Mouse (Mus musculus) layer of hippocampus, adult 2 months (tissue): ENCODE measurements around the gene Stac2. TPM values are rescaled to one million over a fixed set of nuclear protein-coding genes. Genes with fewer than 3 reads are reported as not detected.

ENCODE experiments used
- DNase-seq, 2 experiments: peaks; one replicate each; pipeline ENCODE4 v3.0.0; 2022; ENCODE audit warnings: low spot score in 2 of 2
- H3K27ac ChIP-seq: fragments of 200-600 bp; 2 replicates; pipeline ENCODE4 v1.8.1; 2022
- H3K4me3 ChIP-seq: fragments of 200-600 bp; 2 replicates; pipeline ENCODE4 v1.8.1; 2022; ENCODE audit warnings: mild to moderate bottlenecking
- CTCF ChIP-seq: fragments of 200-600 bp; conservative IDR thresholded peaks from 2 replicates; pipeline ENCODE4 v1.8.1; 2022; ENCODE audit warnings: antibody characterized with exemption, mild to moderate bottlenecking, moderate library complexity
- total RNA-seq, 2 experiments: library from RNA; stranded (reverse); gene quantifications; 2 replicates each; pipeline ENCODE4 v1.2.3; 2021

Stac2 gene
- total RNA-seq, 2 experiments from 2014 or later, result 50.2 to 50.8 TPM

GRCm38 (mm10) chr11:98061904-98062562, 8.8 kb upstream of the Stac2 start:
- peak in 1 of 2 experiments; percentile 58 for DNase-seq
- Histone ChIP-seq H3K27ac (0 out of 2 replicates have a peak overlapping the region, but pooled peaks have one; percentile 7), H3K4me3 (no peak overlapping the region)
- TF ChIP-seq CTCF, result 0 out of 2 replicates have a peak, but pooled peaks have one; percentile 3

DNA sequence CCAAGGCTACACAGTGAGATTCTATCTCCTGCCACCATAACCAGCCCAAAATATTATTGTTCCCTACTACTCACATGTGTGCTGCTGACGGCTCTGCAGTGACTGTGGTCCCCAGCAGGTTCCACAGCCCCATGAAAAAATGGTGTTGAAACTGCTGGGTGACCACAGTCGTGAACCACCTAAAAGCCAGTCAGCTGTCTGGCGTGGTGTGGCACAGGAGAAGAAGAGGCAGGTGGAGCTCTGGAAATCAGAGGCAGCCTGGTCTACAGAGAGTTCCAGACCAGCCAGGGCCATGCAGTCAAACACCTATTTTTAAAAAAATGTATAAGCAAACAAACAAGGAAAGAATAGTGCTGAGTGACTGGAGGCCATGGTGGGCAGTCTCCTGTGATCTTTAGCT, 8.2 kb upstream of the Stac2 start:
- H3K4me3 ChIP-seq, result no peak overlapping the region
- no peak for TF ChIP-seq CTCF
- no peak for DNase-seq
- no peak overlapping the region for H3K27ac ChIP-seq

GRCm38 (mm10) chr11:98060104-98060692, 6.9 kb upstream of the Stac2 start:
- TF ChIP-seq CTCF, result no peak
- Histone ChIP-seq H3K27ac (peak overlapping the region; percentile 74), H3K4me3 (no peak overlapping the region)
- DNase-seq, result no peak

- no peak for DNase-seq
- Histone ChIP-seq H3K4me3 (no peak overlapping the region), H3K27ac (peak overlapping the region; percentile 74)
- TF ChIP-seq CTCF, result no peak
Observed at GRCm38 (mm10) chr11:98059662-98060061, 6.4 kb upstream of the Stac2 start.

DNA sequence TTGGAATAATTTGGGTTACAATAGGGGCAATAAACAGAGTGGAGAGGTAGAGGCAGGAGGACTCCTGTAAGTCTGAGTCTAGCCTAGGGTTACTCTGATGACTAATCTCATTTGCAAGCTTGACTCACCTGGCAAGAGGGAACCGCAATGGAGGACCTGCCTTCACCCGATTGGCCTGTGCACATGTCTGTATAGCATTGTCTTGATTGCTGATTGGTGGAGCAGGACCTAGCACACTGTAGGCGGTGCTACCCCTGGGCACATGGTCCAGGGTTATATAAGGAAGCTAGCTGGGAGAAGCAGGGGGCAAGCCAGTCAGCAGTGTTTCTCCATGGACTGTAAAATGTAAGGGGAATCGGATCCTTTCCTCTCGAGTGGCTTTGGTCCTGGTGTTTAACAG, 4.7 kb upstream of the Stac2 start:
- DNase-seq, result no peak
- no peak overlapping the region for H3K27ac ChIP-seq
- no peak for TF ChIP-seq CTCF

GRCm38 (mm10) chr11:98057466-98057865, 4.2 kb upstream of the Stac2 start:
- no peak for DNase-seq
- H3K27ac ChIP-seq, result no peak overlapping the region; the same call in 1 of the 2 replicates
- no peak overlapping the region for H3K4me3 ChIP-seq
- TF ChIP-seq CTCF, result peak; percentile 32

More for the DNA sequence above, 4.7 kb upstream of the Stac2 start:
- no peak overlapping the region for H3K4me3 ChIP-seq

DNA sequence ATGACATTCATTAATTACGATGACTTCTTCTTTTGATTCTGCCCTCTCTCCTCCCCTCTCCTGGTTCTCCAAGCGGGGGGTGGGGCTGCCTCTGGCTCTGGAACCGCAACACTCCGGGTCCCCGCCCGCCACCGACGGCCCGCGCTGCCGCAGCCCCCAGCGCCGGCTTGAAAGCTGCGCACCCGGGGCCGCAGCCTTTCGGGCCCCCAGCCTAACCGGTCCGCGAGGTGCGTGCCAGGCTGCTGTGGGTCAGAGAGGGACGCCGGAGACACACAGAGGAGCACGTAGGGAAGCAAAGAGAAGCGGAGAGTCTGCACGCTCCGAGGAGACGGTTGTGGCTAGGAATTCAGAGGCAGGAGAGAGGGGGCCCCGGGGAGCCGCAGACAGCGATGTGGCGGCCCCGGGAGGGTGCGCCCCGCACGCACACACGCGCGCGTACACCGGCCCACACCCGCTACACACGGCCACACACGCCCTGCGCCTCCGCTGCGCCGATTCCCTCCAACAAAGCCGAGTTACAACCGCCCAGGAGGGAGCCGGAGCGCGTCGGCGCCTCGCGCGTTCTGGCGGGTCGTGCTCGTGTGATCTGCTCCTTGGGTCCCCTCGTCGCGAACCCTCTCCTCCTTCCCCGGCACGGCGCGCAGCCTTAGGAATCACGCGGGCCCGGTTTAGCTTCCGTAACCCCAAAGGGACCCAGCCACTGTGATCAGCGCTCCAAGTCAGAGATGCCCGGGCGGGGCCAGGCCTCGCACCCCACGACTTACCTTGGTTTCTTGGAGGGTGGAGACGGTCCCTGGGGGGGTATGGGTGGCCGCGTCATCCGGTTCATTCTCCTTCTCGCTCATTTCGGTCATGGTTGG, 903 bp downstream of the Stac2 start:
- no peak for TF ChIP-seq CTCF
- Histone ChIP-seq H3K4me3 (peak overlapping the region; percentile 62), H3K27ac (peak overlapping the region; percentile 32; the same call in 1 of the 2 replicates)
- no peak for DNase-seq

DNA sequence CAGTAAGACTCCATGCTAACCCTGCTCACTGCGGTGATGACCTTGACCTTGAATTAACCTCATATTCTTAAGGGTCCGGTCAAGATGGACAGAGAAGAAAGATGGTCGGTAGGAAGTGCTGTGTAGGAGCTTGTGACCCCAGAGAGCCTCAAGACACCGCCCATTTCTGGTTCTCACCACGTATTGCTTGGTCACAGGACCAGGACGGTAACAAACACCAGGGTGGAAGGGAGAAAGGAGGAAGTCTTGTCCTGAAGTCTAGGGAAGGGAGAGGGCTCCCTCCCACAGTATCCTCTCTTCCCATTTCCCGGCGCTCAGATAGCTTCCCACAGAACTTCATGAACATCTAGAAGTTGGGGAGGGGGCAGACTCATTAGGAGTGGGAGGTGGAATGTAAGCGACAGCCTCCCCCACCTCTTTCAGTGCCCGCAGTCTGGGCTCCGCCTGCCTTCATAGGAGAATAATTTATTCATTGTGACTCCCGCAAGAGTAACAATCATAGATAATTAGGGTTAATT, 1.6 kb downstream of the Stac2 start:
- no peak for DNase-seq
- H3K27ac ChIP-seq, result no peak overlapping the region
- TF ChIP-seq CTCF, result no peak
- peak overlapping the region; percentile 62 for H3K4me3 ChIP-seq

GRCm38 (mm10) chr11:98050940-98051339, 2.3 kb downstream of the Stac2 start:
- TF ChIP-seq CTCF, result no peak
- no peak overlapping the region for H3K27ac ChIP-seq
- H3K4me3 ChIP-seq, result no peak overlapping the region
- no peak for DNase-seq

DNA sequence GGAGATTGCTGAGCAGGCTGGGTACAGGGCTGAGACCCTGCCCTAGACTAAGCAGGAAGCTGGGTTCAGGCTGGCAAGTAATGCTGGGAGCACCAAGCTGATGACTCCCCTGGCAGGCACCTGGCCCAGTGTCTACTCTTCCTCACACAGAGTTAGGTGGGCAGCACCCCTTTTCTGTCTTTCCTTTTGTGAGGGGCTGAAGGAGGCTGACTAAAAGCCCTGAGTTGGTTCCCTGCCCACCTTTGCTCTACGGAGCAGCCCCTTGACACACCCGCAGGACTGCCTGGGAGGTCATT, 2.8 kb downstream of the Stac2 start:
- Histone ChIP-seq H3K4me3 (no peak overlapping the region), H3K27ac (no peak overlapping the region)
- no peak for DNase-seq
- no peak for TF ChIP-seq CTCF

- Histone ChIP-seq H3K27ac (no peak overlapping the region), H3K4me3 (no peak overlapping the region)
- no peak for TF ChIP-seq CTCF
- no peak for DNase-seq
Observed at GRCm38 (mm10) chr11:98049672-98050519, 3.4 kb downstream of the Stac2 start.

- Histone ChIP-seq H3K27ac (no peak overlapping the region), H3K4me3 (no peak overlapping the region)
- DNase-seq, result peak in 1 of 2 experiments; percentile 70
- TF ChIP-seq CTCF, result no peak
Observed at GRCm38 (mm10) chr11:98047745-98048144, 5.5 kb downstream of the Stac2 start.

DNA sequence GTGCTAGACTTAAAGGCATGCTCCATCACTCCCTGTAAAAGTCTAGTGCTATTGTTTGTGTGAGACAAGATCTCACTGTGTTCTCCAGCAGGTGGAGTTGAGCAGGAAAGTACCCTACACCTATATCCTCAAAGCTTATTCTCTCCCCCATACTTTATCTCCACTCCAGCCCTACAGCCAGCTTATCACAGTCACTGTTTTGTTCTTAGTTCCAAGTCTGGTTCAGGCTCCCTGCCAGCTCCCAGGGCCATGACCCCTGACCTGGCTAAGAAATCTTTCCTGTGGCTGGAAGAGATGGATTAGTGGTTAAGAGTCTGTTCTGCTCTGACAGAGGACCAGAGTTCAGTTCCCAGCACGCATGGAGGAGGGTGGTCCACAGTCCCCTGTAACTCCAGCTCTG, 6.8 kb downstream of the Stac2 start:
- H3K4me3 ChIP-seq, result no peak overlapping the region
- H3K27ac ChIP-seq, result no peak overlapping the region
- TF ChIP-seq CTCF, result no peak
- DNase-seq, result no peak
